Comparison of ENCODE assay signal across 20 mouse cellular contexts in the genomic region with DNA sequence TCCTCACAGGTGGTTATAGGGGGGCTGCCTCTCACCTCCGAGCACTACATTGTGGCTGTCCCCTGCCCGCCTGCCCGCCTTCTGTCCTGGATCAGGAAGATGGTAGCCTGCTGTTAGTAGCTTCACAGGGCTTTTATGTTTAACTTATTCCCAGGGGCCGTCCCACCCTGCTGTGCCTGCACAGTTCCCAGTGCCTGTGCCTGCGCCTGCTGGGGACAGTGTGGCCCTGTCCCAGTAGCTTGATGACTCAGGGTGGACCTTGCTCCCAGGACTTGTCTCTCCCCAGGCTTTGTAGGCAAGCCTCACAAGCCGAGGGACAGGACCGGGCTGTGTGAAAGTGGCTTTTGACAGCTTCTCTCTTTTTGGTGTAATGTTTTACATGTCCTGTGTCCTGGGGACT. TPM values are rescaled to one million over a fixed set of nuclear protein-coding genes. Genes with fewer than 3 reads are reported as not detected.
DNase-seq lines count a peak whose midpoint lies in the region; ATAC-seq and TF ChIP-seq lines count a peak whose summit lies in the region.
"Had no signal": no experiment of that assay in that cellular context is flagged by ENCODE, and none has a peak within 500 bp of the region (broad histone marks: within the 10 kb centered on the region; RNA-seq: fewer than 3 reads in every experiment).

No protein-coding gene starts in this region.

- peak overlapping the region; percentile 28; the same call in 1 of the 2 replicates for H3K9ac ChIP-seq in kidney, embryonic 14.5 days (ENCODE audit: low read depth, low read length)
- no peak overlapping the region for H3K9ac ChIP-seq in liver, embryonic 11.5 days (ENCODE audit: low read depth, low read length)
- H3K9ac ChIP-seq in stomach, postnatal 0 days (ENCODE audit: low read length), result no peak overlapping the region; the same call in 1 of the 2 replicates
- no peak overlapping the region for H3K9ac ChIP-seq in forebrain, postnatal 0 days
- H3K9ac ChIP-seq: embryonic facial prominence, embryonic 12.5 days; heart, embryonic 13.5 days; lung, embryonic 14.5 days; neural tube, embryonic 12.5 days had no signal

- no peak overlapping the region for H3K4me3 ChIP-seq in kidney, embryonic 14.5 days (ENCODE audit: low read length)
- no peak overlapping the region for H3K4me3 ChIP-seq in liver, embryonic 11.5 days (ENCODE audit: low read depth, low read length)
- H3K4me3 ChIP-seq in stomach, postnatal 0 days (ENCODE audit: low read depth, low read length), result no peak overlapping the region
- no peak overlapping the region for H3K4me3 ChIP-seq in forebrain, postnatal 0 days (ENCODE audit: low read depth, low read length)
- H3K4me3 ChIP-seq: embryonic facial prominence, embryonic 12.5 days; heart, embryonic 13.5 days; neural tube, embryonic 12.5 days had no signal

- H3K36me3 ChIP-seq in kidney, embryonic 14.5 days (ENCODE audit: control insufficient read depth, insufficient read depth, low read length), result peaks cover 52% of the 10 kb centered on the region
- peaks cover 33% of the 10 kb centered on the region for H3K36me3 ChIP-seq in liver, embryonic 11.5 days (ENCODE audit: control insufficient read depth, insufficient read depth, low read length)
- H3K36me3 ChIP-seq in stomach, postnatal 0 days (ENCODE audit: control insufficient read depth, insufficient read depth, low read length), result peaks cover 16% of the 10 kb centered on the region
- peaks cover 28% of the 10 kb centered on the region; the same call in 1 of the 2 replicates for H3K36me3 ChIP-seq in forebrain, postnatal 0 days (ENCODE audit: insufficient read depth)

- TF ChIP-seq CTCF in stomach, postnatal 0 days (IDR thresholded peaks at IDR 0.05; ENCODE audit: low read depth), result no peak
- no peak for TF ChIP-seq CTCF in forebrain, postnatal 0 days (IDR thresholded peaks at IDR 0.05; ENCODE audit: low read depth)

- no peak overlapping the region for H3K4me2 ChIP-seq in kidney, embryonic 14.5 days (replicated peaks; ENCODE audit: low read depth, low read length)
- H3K4me2 ChIP-seq in liver, embryonic 11.5 days, result no peak overlapping the region
- H3K4me2 ChIP-seq in stomach, postnatal 0 days (replicated peaks; ENCODE audit: low read depth), result no peak overlapping the region
- no peak overlapping the region for H3K4me2 ChIP-seq in forebrain, postnatal 0 days (ENCODE audit: low read depth)
- H3K4me2 ChIP-seq: embryonic facial prominence, embryonic 12.5 days; heart, embryonic 13.5 days; lung, embryonic 14.5 days had no signal

- TF ChIP-seq EP300 in stomach, postnatal 0 days (optimal IDR thresholded peaks at IDR 0.05), result no peak

- peak; percentile 57 to 68 for DNase-seq in adrenal gland, adult (ENCODE audit: inconsistent age in 2 of 2, low spot score in 1 of 2)
- no peak for DNase-seq in adrenal gland, adult 18-20 months (ENCODE audit: low spot score in 2 of 2)
- no peak for DNase-seq in kidney, adult 9 months
- no peak for DNase-seq in liver, embryonic 11.5 days (ENCODE audit: low spot score)
- DNase-seq in stomach, postnatal 0 days (ENCODE audit: low spot score), result peak; percentile 65
- DNase-seq in forebrain, postnatal 0 days, result no peak
- DNase-seq in ovary, postnatal 14 days (ENCODE audit: low spot score), result no peak
- DNase-seq: heart, postnatal 4 days; kidney, postnatal 14 days; layer of hippocampus, adult 9-11 months; lung, embryonic 14.5 days; thymus, postnatal 14 days had no signal

- H3K4me1 ChIP-seq in kidney, embryonic 14.5 days (ENCODE audit: control insufficient read depth, insufficient read depth, low read length), result peaks cover 10% of the 10 kb centered on the region; the same call in 1 of the 2 replicates
- H3K4me1 ChIP-seq in liver, embryonic 11.5 days (replicated peaks; ENCODE audit: control insufficient read depth, insufficient read depth, low read length), result peaks cover 6% of the 10 kb centered on the region
- H3K4me1 ChIP-seq in stomach, postnatal 0 days (replicated peaks; ENCODE audit: control insufficient read depth, insufficient read depth), result 0 out of 2 replicates have a peak, but pooled peaks cover 2% of the 10 kb centered on the region
- H3K4me1 ChIP-seq in forebrain, postnatal 0 days (ENCODE audit: insufficient read depth), result peaks cover 17% of the 10 kb centered on the region; the same call in 1 of the 2 replicates

- no peaks in the 10 kb centered on the region for H3K27me3 ChIP-seq in kidney, embryonic 14.5 days (ENCODE audit: control insufficient read depth, insufficient read depth, low read length)
- H3K27me3 ChIP-seq in liver, embryonic 11.5 days (replicated peaks; ENCODE audit: control insufficient read depth, insufficient read depth, low read length), result no peaks in the 10 kb centered on the region; the same call in 1 of the 2 replicates
- H3K27me3 ChIP-seq in stomach, postnatal 0 days (ENCODE audit: control insufficient read depth, insufficient read depth, low read length), result no peaks in the 10 kb centered on the region
- H3K27me3 ChIP-seq in forebrain, postnatal 0 days (ENCODE audit: insufficient read depth, low read length), result no peaks in the 10 kb centered on the region
- H3K27me3 ChIP-seq: CH12.LX; embryonic facial prominence, embryonic 12.5 days; heart, embryonic 13.5 days; neural tube, embryonic 12.5 days had no signal

- WGBS in kidney, embryonic 14.5 days, result 90% methylated on average over 7 of the region's 7 CpGs
- WGBS in liver, embryonic 11.5 days, result 80% methylated on average over 7 of the region's 7 CpGs
- 86% methylated on average over 7 of the region's 7 CpGs for WGBS in stomach, postnatal 0 days
- WGBS in forebrain, postnatal 0 days, result 68% methylated on average over 7 of the region's 7 CpGs

- H3K27ac ChIP-seq in kidney, embryonic 14.5 days (ENCODE audit: low read depth, low read length), result no peak overlapping the region
- H3K27ac ChIP-seq in liver, embryonic 11.5 days (ENCODE audit: low read depth, low read length), result no peak overlapping the region
- no peak overlapping the region; the same call in 1 of the 2 replicates for H3K27ac ChIP-seq in stomach, postnatal 0 days (replicated peaks)
- no peak overlapping the region for H3K27ac ChIP-seq in forebrain, postnatal 0 days (ENCODE audit: low read depth, low read length)
- H3K27ac ChIP-seq: embryonic facial prominence, embryonic 12.5 days; heart, embryonic 13.5 days; neural tube, embryonic 12.5 days had no signal

- no peak for ATAC-seq in kidney, embryonic 14.5 days (ENCODE audit: low FRiP score, low TSS enrichment)
- peak; percentile 46; the same call in 1 of the 2 replicates for ATAC-seq in liver, embryonic 11.5 days (replicated peaks; ENCODE audit: low FRiP score)
- ATAC-seq in stomach, postnatal 0 days (ENCODE audit: low FRiP score, low TSS enrichment), result peak; percentile 73
- no peak for ATAC-seq in forebrain, postnatal 0 days
- ATAC-seq: activated CD4-positive, CD25-positive, alpha-beta regulatory T cell, adult 4 months had no signal

- H3K9me3 ChIP-seq in kidney, embryonic 14.5 days (ENCODE audit: control insufficient read depth, low read length), result no peaks in the 10 kb centered on the region
- no peaks in the 10 kb centered on the region for H3K9me3 ChIP-seq in liver, embryonic 11.5 days (ENCODE audit: control insufficient read depth, low read length)
- H3K9me3 ChIP-seq in stomach, postnatal 0 days (ENCODE audit: control insufficient read depth, low read length), result no peaks in the 10 kb centered on the region
- no peaks in the 10 kb centered on the region for H3K9me3 ChIP-seq in forebrain, postnatal 0 days (ENCODE audit: low read length)
- H3K9me3 ChIP-seq: embryonic facial prominence, embryonic 12.5 days; heart, embryonic 13.5 days had no signal

RNA-seq across cellular contexts. Expression of a gene that starts 11.9 kb away (rescaled TPM):
- 100 to 1,000 TPM; 266 to 331 TPM for total RNA-seq in adrenal gland, adult 18-20 months (2021)
- 293 and 406 TPM in 2 replicates for polyA plus RNA-seq in kidney, embryonic 14.5 days (2014; fragmentation: Nextera tagmentation; extraction: Ambion mirVana)
- polyA plus RNA-seq in liver, embryonic 11.5 days (2014; fragmentation: Nextera tagmentation; extraction: Ambion mirVana), result 386 and 413 TPM in 2 replicates
- polyA plus RNA-seq in stomach, postnatal 0 days (2015; fragmentation: Nextera tagmentation; extraction: Ambion mirVana), result 234 and 250 TPM in 2 replicates
- total RNA-seq in forebrain, postnatal 0 days (2014; rRNA removed), result 214 and 330 TPM in 2 replicates
- 388 and 459 TPM in 2 replicates for polyA plus RNA-seq in forebrain, postnatal 0 days (2015; fragmentation: Nextera tagmentation; extraction: Ambion mirVana)

RNA-seq across cellular contexts. Expression of a gene that starts 45.8 kb away (rescaled TPM):
- total RNA-seq in adrenal gland, adult 18-20 months (2021), result 1 to 10 TPM in 1 of 2 experiments, under 1 TPM in 1; 0.60 to 2.2 TPM
- 0.12 TPM in 1 of 2 replicates, not detected in the other for polyA plus RNA-seq in kidney, embryonic 14.5 days (2014; fragmentation: Nextera tagmentation; extraction: Ambion mirVana)
- 0.11 TPM in 1 of 2 replicates, not detected in the other for polyA plus RNA-seq in liver, embryonic 11.5 days (2014; fragmentation: Nextera tagmentation; extraction: Ambion mirVana)
- 0.13 and 0.16 TPM in 2 replicates for polyA plus RNA-seq in stomach, postnatal 0 days (2015; fragmentation: Nextera tagmentation; extraction: Ambion mirVana)
- 0.08 TPM in 1 of 2 replicates, not detected in the other for total RNA-seq in forebrain, postnatal 0 days (2014; rRNA removed)
- 0.06 TPM in 2 replicates for polyA plus RNA-seq in forebrain, postnatal 0 days (2015; fragmentation: Nextera tagmentation; extraction: Ambion mirVana)
- total RNA-seq: granulocyte monocyte progenitor cell, adult 5-6 weeks; megakaryocyte progenitor cell, adult 5-6 weeks had no signal
- polyA plus RNA-seq: activated CD4-positive, CD25-positive, alpha-beta regulatory T cell, adult 4 months; lung, embryonic 14.5 days had no signal

Comparison
In these comparisons a context has a peak if more than half of its experiments do, and no peak if none do; other contexts are left out.
1. DNase-seq: peak in adrenal gland, adult (2 of 2) and stomach, postnatal 0 days (single experiment); none in adrenal gland, adult 18-20 months (0 of 2), kidney, adult 9 months (single experiment), liver, embryonic 11.5 days (single experiment), forebrain, postnatal 0 days (single experiment) and ovary, postnatal 14 days (single experiment).
2. ATAC-seq: peak in liver, embryonic 11.5 days (single experiment) and stomach, postnatal 0 days (single experiment); none in kidney, embryonic 14.5 days (single experiment) and forebrain, postnatal 0 days (single experiment).